ENCODE assay signal across 17 mouse cellular contexts in the genomic region with DNA sequence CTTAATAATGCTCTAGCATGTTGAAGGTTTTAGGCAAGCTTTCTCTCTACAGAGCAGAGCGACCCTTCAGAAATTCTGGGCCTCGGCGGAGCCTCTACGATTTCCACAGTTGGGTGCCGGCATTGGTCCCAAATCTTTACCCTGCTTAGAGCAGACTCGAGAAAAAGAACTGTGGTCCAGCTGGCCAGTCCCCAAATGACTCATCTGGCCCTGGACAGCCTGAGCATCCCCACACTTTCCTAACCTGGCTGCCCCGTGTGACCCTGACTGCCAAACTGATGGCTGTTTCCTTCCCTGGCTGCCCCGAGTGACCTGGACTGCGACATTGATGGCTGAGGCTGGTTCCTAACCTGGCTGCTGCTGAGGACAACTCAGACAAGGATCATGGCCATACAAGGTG.
DNase-seq lines count a peak whose midpoint lies in the region; ATAC-seq lines count a peak whose summit lies in the region.
"Had no signal": no experiment of that assay in that cellular context is flagged by ENCODE, and none has a peak within 500 bp of the region (broad histone marks: within the 10 kb centered on the region; RNA-seq: fewer than 3 reads in every experiment).

No protein-coding gene starts in this region.

- H3K9ac ChIP-seq in heart, embryonic 11.5 days (ENCODE audit: low read depth, low read length): no peak overlapping the region
- H3K9ac ChIP-seq in forebrain, embryonic 14.5 days (ENCODE audit: low read length): no peak overlapping the region
- H3K9ac ChIP-seq: heart, embryonic 13.5 days; liver, postnatal 0 days; midbrain, embryonic 13.5 days had no signal

- H3K9me3 ChIP-seq in heart, embryonic 11.5 days (replicated peaks; ENCODE audit: control insufficient read depth, low read length): no peaks in the 10 kb centered on the region
- no peaks in the 10 kb centered on the region for H3K9me3 ChIP-seq in forebrain, embryonic 14.5 days (replicated peaks; ENCODE audit: control insufficient read depth, low read length)
- H3K9me3 ChIP-seq: heart, embryonic 13.5 days; midbrain, embryonic 13.5 days had no signal

- peak; percentile 55 to 79 for DNase-seq in adrenal gland, adult (ENCODE audit: inconsistent age in 2 of 2, low spot score in 1 of 2)
- DNase-seq in adrenal gland, postnatal 4 days (ENCODE audit: low spot score in 2 of 2): no peak
- DNase-seq in heart, adult 11 months: peak; percentile 93
- DNase-seq in adrenal gland, adult 8-10 months: peak; percentile 58
- peak; percentile 26 to 35 for DNase-seq in kidney, adult 8-10 months
- no peak for DNase-seq in testis, postnatal 10 days (ENCODE audit: low spot score)
- DNase-seq in forebrain, embryonic 14.5 days (ENCODE audit: low spot score): no peak
- DNase-seq: liver, postnatal 0 days; lung, postnatal 4 days; right cerebral cortex, postnatal 14 days; thymus, postnatal 4 days had no signal

- H3K27me3 ChIP-seq in heart, embryonic 11.5 days (ENCODE audit: control insufficient read depth, insufficient read depth, low read length): no peaks in the 10 kb centered on the region
- H3K27me3 ChIP-seq in forebrain, embryonic 14.5 days (replicated peaks; ENCODE audit: control insufficient read depth, insufficient read depth, low read length): no peaks in the 10 kb centered on the region
- H3K27me3 ChIP-seq: Patski had no signal

- no peak overlapping the region for H3K4me3 ChIP-seq in heart, embryonic 11.5 days (ENCODE audit: low read depth, low read length)
- H3K4me3 ChIP-seq in forebrain, embryonic 14.5 days (ENCODE audit: low read depth, low read length): no peak overlapping the region
- H3K4me3 ChIP-seq: heart, embryonic 13.5 days; layer of hippocampus, adult 2 months; midbrain, embryonic 13.5 days had no signal

- 79% methylated on average over 9 of the region's 9 CpGs for WGBS in heart, embryonic 11.5 days (ENCODE audit: insufficient replicate concordance)
- WGBS in forebrain, embryonic 14.5 days: 92% methylated on average over 9 of the region's 9 CpGs

- no peak overlapping the region for H3K27ac ChIP-seq in heart, embryonic 11.5 days (ENCODE audit: low read depth, low read length)
- H3K27ac ChIP-seq in forebrain, embryonic 14.5 days (ENCODE audit: low read depth, low read length): no peak overlapping the region
- H3K27ac ChIP-seq: heart, embryonic 13.5 days; layer of hippocampus, adult 2 months; midbrain, embryonic 13.5 days had no signal

- H3K36me3 ChIP-seq in heart, embryonic 11.5 days (ENCODE audit: control insufficient read depth, insufficient read depth, low read length): no peaks in the 10 kb centered on the region
- H3K36me3 ChIP-seq in forebrain, embryonic 14.5 days (ENCODE audit: control insufficient read depth, insufficient read depth, low read length): no peaks in the 10 kb centered on the region
- H3K36me3 ChIP-seq: heart, embryonic 13.5 days; midbrain, embryonic 13.5 days had no signal

- peaks cover 23% of the 10 kb centered on the region; the same call in 1 of the 2 replicates for H3K4me1 ChIP-seq in heart, embryonic 11.5 days (ENCODE audit: control insufficient read depth, insufficient read depth, low read length)
- peaks cover 10% of the 10 kb centered on the region for H3K4me1 ChIP-seq in forebrain, embryonic 14.5 days (ENCODE audit: control insufficient read depth, insufficient read depth, low read length)

- no peak for ATAC-seq in heart, embryonic 11.5 days (replicated peaks; ENCODE audit: insufficient number of reproducible peaks, low FRiP score, low TSS enrichment)
- no peak for ATAC-seq in forebrain, embryonic 14.5 days
- ATAC-seq: forebrain, embryonic 16.5 days; liver, postnatal 0 days; midbrain, embryonic 13.5 days; Patski had no signal

- no peak overlapping the region for H3K4me2 ChIP-seq in heart, embryonic 11.5 days
- H3K4me2 ChIP-seq in forebrain, embryonic 14.5 days (ENCODE audit: low read length): no peak overlapping the region
- H3K4me2 ChIP-seq: heart, embryonic 13.5 days; midbrain, embryonic 13.5 days had no signal

Comparison
In these comparisons a context has a peak if more than half of its experiments do, and no peak if none do; other contexts are left out.
1. DNase-seq: peak in adrenal gland, adult (2 of 2), heart, adult 11 months (single experiment), adrenal gland, adult 8-10 months (single experiment) and kidney, adult 8-10 months (2 of 2); none in adrenal gland, postnatal 4 days (0 of 2), testis, postnatal 10 days (single experiment) and forebrain, embryonic 14.5 days (single experiment).